Mouse (Mus musculus) urinary bladder, postnatal 0 days (tissue): ENCODE measurements around the gene Mcoln3. TPM values are rescaled to one million over a fixed set of nuclear protein-coding genes. Genes with fewer than 3 reads are reported as not detected.

ENCODE experiments used
- polyA plus RNA-seq: library from polyadenylated mRNA; unstranded; fragments of >200 nt; fragmentation: Nextera tagmentation; extraction: Ambion mirVana; gene quantifications from 2 replicates; pipeline ENCODE4 v1.2.1, GENCODE M21; 2015

Mcoln3 gene
- polyA plus RNA-seq = 0.10 TPM in 1 of 2 replicates, not detected in the other

DNA sequence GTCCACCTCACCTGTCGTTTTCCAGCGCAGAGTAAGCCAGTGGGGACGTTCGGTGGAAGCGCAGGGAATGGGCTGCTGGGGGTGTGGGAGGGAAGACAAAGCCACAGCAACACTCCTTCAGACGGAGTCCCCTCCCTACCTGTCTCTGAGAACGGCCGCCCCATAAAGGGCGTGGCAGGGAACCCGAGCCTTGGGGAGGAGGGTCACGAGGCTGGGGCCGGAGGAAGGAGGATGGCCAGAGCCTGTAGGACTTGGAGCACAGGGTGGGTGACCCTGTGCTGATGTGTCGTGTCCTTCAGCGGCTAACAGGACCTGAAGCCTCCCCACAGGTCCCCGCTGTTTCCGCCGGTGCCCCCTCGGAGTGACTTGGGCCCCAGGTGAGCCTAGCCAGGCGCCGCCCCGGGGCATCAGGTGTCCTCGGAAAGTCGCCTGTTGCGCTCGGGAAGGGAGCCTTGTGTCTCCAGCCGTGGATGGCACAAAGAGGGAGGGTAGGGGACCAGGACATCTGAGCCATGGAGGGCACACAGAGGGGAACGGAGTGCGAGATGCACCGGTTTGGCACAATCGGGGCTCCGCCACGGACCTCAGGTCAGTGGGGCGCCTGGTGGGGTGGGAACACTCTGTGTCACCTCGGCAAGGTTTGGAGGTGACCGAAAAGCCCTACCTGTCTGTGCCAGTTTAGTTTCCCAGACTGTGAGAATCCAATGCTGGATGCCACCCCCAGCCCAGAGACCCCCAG, at the start of gene Mcoln3:
Gene Mcoln3, plus strand, starts transcription at position 193 of the 739 bp plus-strand sequence.

DNA sequence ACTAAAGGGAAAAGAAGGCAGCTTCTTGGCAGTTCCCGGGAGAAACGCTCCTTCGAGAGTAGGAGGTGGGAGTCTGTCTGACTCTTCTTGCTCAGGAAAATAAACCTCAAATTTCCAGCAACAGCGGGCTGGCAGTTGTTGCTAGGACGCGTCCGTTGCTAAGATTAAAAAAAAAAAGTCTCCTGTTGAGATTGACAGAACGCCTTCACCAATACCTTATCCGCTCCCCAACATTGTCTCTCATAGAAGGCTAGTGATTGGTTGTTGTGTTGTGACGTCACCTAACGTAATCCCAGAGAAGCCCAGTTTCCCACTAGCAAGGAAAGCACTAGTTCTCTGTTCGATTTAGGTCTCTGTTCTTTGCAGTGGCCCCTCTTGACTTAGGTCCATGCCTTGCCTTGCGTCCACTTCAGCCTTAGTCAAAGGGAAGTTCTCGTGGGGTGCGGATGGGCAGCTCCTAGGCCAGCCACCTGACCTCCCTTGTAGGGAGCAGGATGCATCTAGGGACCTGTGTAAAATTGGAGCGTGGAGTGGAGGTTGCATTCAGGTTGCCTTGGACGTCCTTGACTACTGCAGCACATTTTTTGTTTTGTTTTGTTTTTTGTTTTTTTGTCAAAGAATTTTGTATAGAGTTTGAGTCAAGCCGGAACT, 9.2 kb upstream of the Mcoln3 start, which contains the start of gene Wdr63:
Gene Wdr63, minus strand, starts transcription at position 210 of the 651 bp plus-strand sequence.

DNA sequence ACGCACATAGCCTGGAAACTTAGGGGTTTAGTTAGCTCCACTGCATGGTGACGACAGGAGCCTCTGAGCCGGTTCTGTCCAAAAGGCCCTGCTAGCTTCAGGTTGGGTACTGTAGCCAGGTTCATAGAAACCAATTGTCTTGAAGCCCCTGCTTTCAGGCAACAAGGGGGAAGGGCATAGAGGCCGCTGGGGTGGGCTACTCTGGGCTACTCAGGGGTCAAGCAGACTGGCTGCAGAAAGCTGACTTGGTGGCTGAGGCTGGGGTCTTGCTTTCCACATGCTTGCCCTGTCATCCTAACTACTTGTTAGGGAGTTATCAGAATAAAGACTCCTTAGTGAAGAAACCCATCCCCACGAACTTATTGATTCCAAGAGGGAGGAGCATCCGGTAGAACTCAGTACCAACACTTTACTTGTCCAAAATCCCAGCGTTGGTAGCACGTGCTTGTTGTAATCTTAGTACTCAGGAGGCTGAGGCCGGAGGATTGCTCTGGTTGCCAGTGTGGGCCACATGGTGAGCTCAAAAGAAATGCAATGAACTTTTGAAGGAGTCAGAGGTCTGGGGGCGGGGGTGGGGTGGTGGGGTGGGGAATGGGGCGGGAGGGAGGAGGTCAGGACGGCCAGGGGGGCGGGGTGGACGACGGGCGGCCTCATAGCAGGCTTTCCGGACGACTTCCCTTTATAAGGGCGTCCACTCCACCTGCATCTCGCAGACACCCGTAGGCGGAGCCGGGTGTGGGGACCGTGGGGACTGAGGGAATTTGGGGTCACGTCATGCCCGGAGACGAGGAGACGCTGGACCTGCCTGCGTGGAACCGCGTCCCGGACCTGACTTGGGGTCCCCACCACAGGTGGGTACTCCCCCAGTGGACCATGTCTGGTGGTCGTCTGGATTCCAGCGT, 32.2 kb downstream of the Mcoln3 start, which contains the start of gene Mcoln2:
Gene Mcoln2, plus strand, starts transcription at position 678 of the 902 bp plus-strand sequence.

Other genes with a start within 250 kb of the Mcoln3 start
- gene Bcl10, start 194.6 kb upstream of the Mcoln3 start, polyA plus RNA-seq = 40.3 and 45.0 TPM in 2 replicates
- gene 2410004B18Rik, start 179.4 kb upstream of the Mcoln3 start, polyA plus RNA-seq = 21.0 and 29.9 TPM in 2 replicates
- 5.7 and 7.0 TPM in 2 replicates for gene Syde2, start 129.6 kb upstream of the Mcoln3 start, polyA plus RNA-seq
- 0.28 TPM in 1 of 2 replicates, not detected in the other for gene Wdr63, start 9.3 kb upstream of the Mcoln3 start, polyA plus RNA-seq
- 0.82 and 0.83 TPM in 2 replicates for gene Mcoln2, start 32.4 kb downstream of the Mcoln3 start, polyA plus RNA-seq
- 0.18 and 0.37 TPM in 2 replicates for gene Lpar3, start 103.5 kb downstream of the Mcoln3 start, polyA plus RNA-seq